Mouse (Mus musculus) embryonic facial prominence, embryonic 12.5 days (tissue): ENCODE data around the gene Slc4a11. TPM values are rescaled to one million over a fixed set of nuclear protein-coding genes. Genes with fewer than 3 reads are reported as not detected.

Experiments used
- ATAC-seq: fragments of 200-750 bp; cut with Nextera tagmentation; 2 replicates; pipeline ENCODE4 v1.8.0; 2017; ENCODE audit not compliant: insufficient number of reproducible peaks, insufficient read depth, low FRiP score, low TSS enrichment
- H3K27ac ChIP-seq: fragments of 300-500 bp; sonication (generic); 2 replicates; pipeline ENCODE4 v1.5.1; 2016; ENCODE audit warnings: mild to moderate bottlenecking
- H3K27me3 ChIP-seq: fragments of 300-500 bp; sonication (generic); 2 replicates; pipeline ENCODE4 v1.6.1; 2016; ENCODE audit warnings: mild to moderate bottlenecking, moderate library complexity
- H3K36me3 ChIP-seq: fragments of 300-500 bp; sonication (generic); 2 replicates; pipeline ENCODE4 v1.6.1; 2016; ENCODE audit warnings: mild to moderate bottlenecking
- H3K4me1 ChIP-seq: fragments of 300-500 bp; sonication (generic); 2 replicates; pipeline ENCODE4 v1.6.1; 2016
- H3K4me2 ChIP-seq: fragments of 300-500 bp; sonication (generic); replicated peaks from 2 replicates; pipeline ENCODE4 v1.6.1; 2016; ENCODE audit warnings: mild to moderate bottlenecking, moderate library complexity
- H3K4me3 ChIP-seq: fragments of 300-500 bp; sonication (generic); 2 replicates; pipeline ENCODE4 v1.5.1; 2016; ENCODE audit warnings: mild to moderate bottlenecking
- H3K9ac ChIP-seq: fragments of 300-500 bp; sonication (generic); 2 replicates; pipeline ENCODE4 v1.6.1; 2016; ENCODE audit warnings: mild to moderate bottlenecking, moderate library complexity
- H3K9me3 ChIP-seq: fragments of 300-500 bp; sonication (generic); 2 replicates; pipeline ENCODE4 v1.6.1; 2016; ENCODE audit warnings: mild to moderate bottlenecking, moderate library complexity
- WGBS: fragments of 180-500 bp; shearing (Covaris S2); methylation state at CpG from one replicate; pipeline ENCODE4 v1.1.7; 2016; 5-methylcytosine and 5-hydroxymethylcytosine counted together
- polyA plus RNA-seq: library from polyadenylated mRNA; unstranded; fragments of >200 nt; fragmentation: Nextera tagmentation; extraction: Ambion mirVana; gene quantifications from 2 replicates; pipeline ENCODE4 v1.2.1, GENCODE M21; 2016

Gene Slc4a11
- polyA plus RNA-seq, 1 experiment from 2014 or later: 2.0 TPM

DNA sequence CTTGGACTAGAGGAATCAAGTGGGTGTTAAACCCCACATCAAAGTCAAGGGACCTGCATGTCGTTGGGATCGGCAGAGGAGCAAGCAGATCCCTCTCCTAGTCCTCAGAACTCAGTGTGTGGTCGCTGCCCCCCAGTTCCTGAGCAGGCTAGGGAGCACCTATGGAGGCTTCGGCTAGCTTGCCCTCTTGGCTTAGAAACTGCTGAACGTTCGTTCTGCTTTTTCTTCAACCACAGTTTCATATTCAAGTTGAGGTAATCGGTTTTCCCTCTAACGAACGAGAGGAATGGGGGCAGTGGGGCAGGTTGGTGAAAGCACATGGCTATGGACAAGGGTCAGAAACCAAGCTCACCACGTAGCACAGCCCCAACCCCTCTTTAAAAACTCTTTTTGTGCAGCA is 9.7 kb upstream of the Slc4a11 start:
- H3K27me3 ChIP-seq: no peaks in the 10 kb centered on the region
- WGBS: 64% methylated on average over 10 of the region's 10 CpGs
- H3K4me3 ChIP-seq: no peak overlapping the region
- peaks cover 6% of the 10 kb centered on the region; the same call in 1 of the 2 replicates for H3K4me1 ChIP-seq
- no peak overlapping the region for H3K27ac ChIP-seq
- H3K9ac ChIP-seq: no peak overlapping the region
- no peak for ATAC-seq
- H3K4me2 ChIP-seq: no peak overlapping the region
- H3K36me3 ChIP-seq: peaks cover 34% of the 10 kb centered on the region
- H3K9me3 ChIP-seq: no peaks in the 10 kb centered on the region

DNA sequence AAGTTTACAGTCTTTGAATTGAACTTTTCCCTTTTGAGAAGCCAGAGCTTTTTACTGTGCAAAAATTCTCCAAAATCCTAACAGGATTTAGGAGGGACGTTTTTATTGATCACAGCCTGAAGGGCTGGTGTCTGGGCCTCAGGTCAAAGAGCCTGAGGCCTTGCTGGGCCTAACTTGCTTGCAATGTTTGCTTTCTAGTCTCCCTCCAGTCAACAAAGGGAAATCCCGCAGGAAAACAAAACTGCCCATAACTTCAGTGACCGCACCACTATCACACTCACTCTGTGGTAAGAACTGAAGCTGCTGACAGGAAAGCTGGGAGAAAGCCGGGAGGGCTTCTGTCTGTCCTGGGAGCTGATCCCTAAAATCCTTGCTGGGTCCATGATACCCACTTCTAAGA is 9.3 kb upstream of the Slc4a11 start:
- H3K27ac ChIP-seq: no peak overlapping the region
- 75% methylated on average over 4 of the region's 4 CpGs for WGBS
- peaks cover 6% of the 10 kb centered on the region; the same call in 1 of the 2 replicates for H3K4me1 ChIP-seq
- no peak overlapping the region for H3K9ac ChIP-seq
- H3K4me2 ChIP-seq: no peak overlapping the region
- no peak for ATAC-seq
- no peaks in the 10 kb centered on the region for H3K9me3 ChIP-seq
- H3K36me3 ChIP-seq: peaks cover 30% of the 10 kb centered on the region
- no peaks in the 10 kb centered on the region for H3K27me3 ChIP-seq
- H3K4me3 ChIP-seq: no peak overlapping the region

DNA sequence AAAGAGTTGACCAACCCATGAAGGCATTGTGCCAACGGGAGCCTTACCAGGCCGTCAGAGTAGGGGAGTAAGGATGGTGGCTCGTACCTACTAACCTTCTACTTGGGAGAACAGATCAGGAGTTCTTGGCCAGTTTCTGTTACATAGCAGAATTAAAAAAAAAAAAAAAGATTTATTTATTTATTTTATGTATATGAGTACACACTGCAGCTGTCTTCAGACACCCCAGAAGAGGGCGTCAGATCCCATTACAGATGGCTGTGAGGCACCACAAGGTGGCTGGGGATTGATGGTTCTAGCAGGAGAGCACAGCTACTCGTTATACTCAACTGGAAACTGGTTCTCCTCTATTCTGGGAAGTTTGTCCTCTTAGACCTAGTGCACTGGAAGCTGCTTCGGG is 7.9 kb upstream of the Slc4a11 start:
- Histone ChIP-seq H3K27ac (no peak overlapping the region), H3K4me2 (no peak overlapping the region), H3K9ac (no peak overlapping the region), H3K36me3 (peaks cover 17% of the 10 kb centered on the region), H3K27me3 (no peaks in the 10 kb centered on the region), H3K4me1 (peaks cover 6% of the 10 kb centered on the region; the same call in 1 of the 2 replicates), H3K4me3 (no peak overlapping the region), H3K9me3 (no peaks in the 10 kb centered on the region)
- no peak for ATAC-seq
- WGBS: 70% methylated on average over 6 of the region's 6 CpGs

DNA sequence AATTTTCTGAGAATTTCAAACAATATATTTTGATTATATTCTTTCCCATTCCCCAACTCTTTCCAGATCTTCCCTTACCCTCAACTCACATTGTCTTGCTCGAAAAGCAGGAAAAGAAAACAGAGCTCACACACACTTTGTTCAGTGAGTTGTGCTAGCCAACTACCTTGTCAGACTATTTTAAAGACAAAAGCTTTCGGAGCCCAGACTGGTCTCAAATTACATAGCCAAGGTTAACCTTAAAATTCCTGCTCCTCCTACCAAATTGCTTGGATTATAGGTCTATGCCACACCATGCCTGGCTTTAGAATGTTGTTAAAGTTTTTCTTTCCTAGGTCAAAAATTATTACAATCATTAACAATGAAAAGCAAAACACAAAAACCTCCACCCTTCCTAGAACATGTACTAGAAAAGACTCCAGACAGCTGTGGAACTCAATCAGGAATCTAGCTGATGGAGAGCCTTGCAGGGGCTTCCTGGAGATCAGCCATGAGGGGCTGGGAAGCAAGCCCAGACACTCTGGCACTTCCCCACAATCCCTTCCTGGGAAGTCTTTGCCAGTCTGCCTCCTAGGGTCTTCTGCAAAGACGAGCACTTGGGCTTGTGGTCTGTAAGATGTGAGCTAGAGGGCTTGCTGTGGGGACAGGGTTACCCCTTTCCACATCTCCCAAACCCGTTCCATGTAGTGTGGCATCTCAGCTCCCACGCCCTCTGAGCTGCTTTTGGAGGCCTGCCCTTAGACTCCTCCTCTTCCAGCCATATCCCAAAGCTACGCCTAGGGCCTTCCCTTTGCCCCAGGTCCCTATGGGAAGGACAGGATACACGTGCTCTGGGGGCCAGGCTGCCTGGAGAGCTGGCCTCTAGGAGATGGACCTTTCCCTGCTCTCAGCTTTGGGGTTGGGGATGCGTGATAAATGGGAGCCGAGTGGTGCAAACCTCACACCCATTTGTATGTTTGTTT is 7.0 kb upstream of the Slc4a11 start:
- no peaks in the 10 kb centered on the region for H3K9me3 ChIP-seq
- peaks cover 6% of the 10 kb centered on the region; the same call in 1 of the 2 replicates for H3K4me1 ChIP-seq
- no peak overlapping the region for H3K9ac ChIP-seq
- 0 out of 2 replicates have a peak overlapping the region, but pooled peaks have one; percentile 46 for H3K27ac ChIP-seq
- no peak overlapping the region for H3K4me3 ChIP-seq
- ATAC-seq: no peak
- no peaks in the 10 kb centered on the region for H3K27me3 ChIP-seq
- no peak overlapping the region for H3K4me2 ChIP-seq
- peaks cover 9% of the 10 kb centered on the region; the same call in 1 of the 2 replicates for H3K36me3 ChIP-seq
- 53% methylated on average over 9 of the region's 9 CpGs for WGBS

DNA sequence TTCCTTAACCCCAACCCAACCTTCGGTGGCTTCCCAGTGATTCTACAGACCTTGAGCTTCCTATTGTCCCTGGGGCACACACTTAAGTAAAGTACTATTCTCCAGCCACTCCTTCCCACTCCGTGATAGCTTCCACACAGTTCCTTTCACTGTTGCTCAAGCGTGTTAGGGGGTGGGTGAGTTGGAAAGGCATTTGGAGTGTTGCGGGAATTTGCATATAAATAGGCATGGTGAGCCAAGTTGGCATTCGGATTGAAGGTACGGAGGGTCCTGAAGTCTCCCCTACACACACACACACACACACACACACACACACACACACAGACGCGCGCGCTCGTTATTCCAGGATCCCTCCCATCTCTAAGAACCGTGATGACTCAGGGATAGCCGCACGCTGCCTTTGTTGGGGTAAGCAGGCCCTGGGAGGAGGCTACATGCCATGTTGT is 525 bp upstream of the Slc4a11 start:
- peaks cover 42% of the 10 kb centered on the region for H3K27me3 ChIP-seq
- WGBS: 4% methylated on average over 14 of the region's 14 CpGs
- ATAC-seq: no peak

DNA sequence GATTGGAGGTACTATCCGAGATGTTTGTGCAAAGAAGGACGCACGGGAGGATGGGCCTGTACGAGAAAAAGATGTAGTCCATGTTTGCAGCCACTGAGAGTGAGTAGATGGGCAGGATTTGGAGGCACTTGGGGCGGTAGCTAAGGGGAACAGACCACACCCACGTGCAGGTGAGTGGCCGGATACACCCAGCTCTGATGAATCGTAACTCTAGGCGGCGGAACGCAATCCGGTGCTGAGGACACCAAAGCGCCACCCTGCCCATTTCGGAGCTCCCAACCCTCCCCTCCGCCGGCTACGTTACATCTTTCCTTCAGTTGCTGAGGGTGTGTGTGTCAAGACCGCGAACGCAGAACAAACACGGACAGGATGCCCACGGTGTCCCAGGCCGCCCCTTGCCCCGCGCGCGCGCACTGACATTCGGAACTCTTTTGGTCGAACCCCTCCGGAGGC is 593 bp downstream of the Slc4a11 start:
- H3K4me2 ChIP-seq: peak overlapping the region; percentile 91
- peaks cover 45% of the 10 kb centered on the region for H3K27me3 ChIP-seq
- peak overlapping the region; percentile 51 for H3K4me3 ChIP-seq
- no peaks in the 10 kb centered on the region for H3K9me3 ChIP-seq
- peak overlapping the region; percentile 61 for H3K9ac ChIP-seq
- H3K4me1 ChIP-seq: peaks cover 13% of the 10 kb centered on the region
- under 1% methylated on average over 31 of the region's 31 CpGs for WGBS
- 0 out of 2 replicates have a peak, but pooled peaks have one; percentile 13 for ATAC-seq
- H3K36me3 ChIP-seq: no peaks in the 10 kb centered on the region
- H3K27ac ChIP-seq: no peak overlapping the region

More for the DNA sequence above, 525 bp upstream of the Slc4a11 start:
- no peaks in the 10 kb centered on the region for H3K36me3 ChIP-seq
- peaks cover 13% of the 10 kb centered on the region for H3K4me1 ChIP-seq
- peak overlapping the region; percentile 61; the same call in 1 of the 2 replicates for H3K9ac ChIP-seq
- peak overlapping the region; percentile 91 for H3K4me2 ChIP-seq
- no peaks in the 10 kb centered on the region for H3K9me3 ChIP-seq
- H3K27ac ChIP-seq: no peak overlapping the region
- peak overlapping the region; percentile 51 for H3K4me3 ChIP-seq

DNA sequence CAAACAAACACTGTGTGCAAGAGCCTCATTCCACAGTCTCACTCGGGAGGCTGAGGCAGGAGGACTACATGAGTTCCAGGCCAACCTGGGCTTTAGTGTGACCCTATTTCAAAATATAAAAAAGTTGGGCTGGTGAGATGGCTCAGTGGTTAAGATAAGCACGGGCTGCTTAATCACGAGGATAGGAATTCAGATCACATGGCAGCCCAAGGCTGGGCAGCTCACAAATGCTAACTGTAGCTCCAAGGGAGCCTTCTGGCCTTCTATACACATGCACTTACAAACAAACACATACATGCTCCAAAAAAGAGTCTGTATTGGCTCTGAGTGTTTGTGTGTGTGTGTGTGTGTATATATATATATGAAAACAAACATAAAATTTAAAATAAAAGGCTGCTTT is 3.8 kb downstream of the Slc4a11 start:
- no peak for ATAC-seq
- Histone ChIP-seq H3K4me2 (no peak overlapping the region), H3K4me3 (no peak overlapping the region), H3K9ac (no peak overlapping the region; the same call in 1 of the 2 replicates), H3K27me3 (peaks cover 39% of the 10 kb centered on the region), H3K36me3 (no peaks in the 10 kb centered on the region), H3K9me3 (no peaks in the 10 kb centered on the region), H3K4me1 (peaks cover 13% of the 10 kb centered on the region), H3K27ac (no peak overlapping the region)
- 39% methylated on average over 3 of the region's 3 CpGs for WGBS

DNA sequence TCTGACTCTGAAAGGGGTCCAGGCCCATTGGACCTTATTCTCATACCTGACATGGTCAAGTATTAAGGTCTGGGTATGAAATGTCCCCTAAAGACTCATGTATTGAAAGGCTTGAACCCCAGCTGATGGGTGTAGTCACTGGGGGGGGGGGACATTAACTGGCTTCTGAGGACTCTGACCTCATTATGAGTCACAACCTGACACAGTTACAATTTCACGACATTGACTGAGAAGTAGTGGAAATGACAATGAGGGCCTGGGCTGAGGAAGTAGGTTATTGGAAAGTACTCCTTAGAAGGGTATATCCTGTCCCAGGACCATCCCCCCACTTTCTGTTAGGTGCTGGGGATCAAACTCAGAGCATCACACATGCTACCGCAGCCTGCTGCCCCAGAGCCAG is 8.3 kb downstream of the Slc4a11 start:
- WGBS: 87% methylated on average over 2 of the region's 2 CpGs
- Histone ChIP-seq H3K9ac (no peak overlapping the region), H3K4me2 (no peak overlapping the region), H3K27me3 (0 out of 2 replicates have a peak, but pooled peaks cover 3% of the 10 kb centered on the region), H3K4me1 (no peaks in the 10 kb centered on the region), H3K27ac (no peak overlapping the region), H3K4me3 (no peak overlapping the region), H3K36me3 (peaks cover 15% of the 10 kb centered on the region; the same call in 1 of the 2 replicates), H3K9me3 (no peaks in the 10 kb centered on the region)
- no peak for ATAC-seq

DNA sequence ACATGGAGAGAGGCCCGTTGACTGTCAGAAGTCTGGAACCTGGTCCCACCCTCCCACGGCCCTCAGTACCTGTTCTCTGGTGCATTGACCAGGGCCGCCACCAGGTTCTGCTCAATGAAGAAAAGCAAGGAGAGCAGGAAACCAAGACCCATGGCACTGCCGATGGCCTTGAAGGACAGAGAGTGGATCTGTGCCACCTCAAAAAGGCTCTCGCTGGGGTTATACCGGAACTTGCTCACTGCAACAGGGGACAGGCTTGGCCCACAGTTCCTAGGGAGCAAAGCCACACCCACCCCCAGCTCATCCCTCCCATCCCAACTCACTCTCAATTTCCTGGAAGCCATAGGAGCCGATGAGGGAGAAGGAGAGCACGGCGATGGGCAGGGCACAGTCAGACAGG is 11.9 kb downstream of the Slc4a11 start:
- Histone ChIP-seq H3K9ac (no peak overlapping the region), H3K4me2 (no peak overlapping the region), H3K9me3 (no peaks in the 10 kb centered on the region), H3K27ac (no peak overlapping the region), H3K27me3 (no peaks in the 10 kb centered on the region), H3K4me3 (no peak overlapping the region), H3K4me1 (no peaks in the 10 kb centered on the region), H3K36me3 (peaks cover 49% of the 10 kb centered on the region)
- WGBS: 83% methylated on average over 9 of the region's 9 CpGs
- no peak for ATAC-seq

DNA sequence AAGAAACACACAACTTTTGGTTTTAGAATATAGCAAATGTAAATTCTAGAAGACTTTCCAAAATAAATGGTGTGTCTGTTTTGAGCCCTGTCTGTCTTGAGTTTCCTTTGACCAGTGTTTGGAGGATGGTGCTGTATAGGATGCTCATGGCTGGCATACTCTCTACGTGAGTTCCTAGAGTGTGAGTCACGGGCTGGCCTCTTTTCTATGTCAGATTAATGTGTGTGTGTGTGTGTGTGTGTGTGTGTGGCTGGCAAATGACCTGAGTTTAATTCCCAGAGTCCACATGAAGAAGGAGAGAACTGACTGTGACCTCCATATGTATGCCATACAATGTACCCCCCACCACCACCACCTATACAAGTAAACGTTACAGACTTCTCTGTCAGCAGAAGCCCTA is 15.8 kb downstream of the Slc4a11 start:
- Histone ChIP-seq H3K9ac (no peak overlapping the region), H3K9me3 (no peaks in the 10 kb centered on the region), H3K36me3 (peaks cover 87% of the 10 kb centered on the region), H3K4me1 (no peaks in the 10 kb centered on the region), H3K4me3 (no peak overlapping the region), H3K27me3 (no peaks in the 10 kb centered on the region), H3K27ac (no peak overlapping the region), H3K4me2 (no peak overlapping the region)
- 85% methylated on average over 3 of the region's 3 CpGs for WGBS
- no peak for ATAC-seq

DNA sequence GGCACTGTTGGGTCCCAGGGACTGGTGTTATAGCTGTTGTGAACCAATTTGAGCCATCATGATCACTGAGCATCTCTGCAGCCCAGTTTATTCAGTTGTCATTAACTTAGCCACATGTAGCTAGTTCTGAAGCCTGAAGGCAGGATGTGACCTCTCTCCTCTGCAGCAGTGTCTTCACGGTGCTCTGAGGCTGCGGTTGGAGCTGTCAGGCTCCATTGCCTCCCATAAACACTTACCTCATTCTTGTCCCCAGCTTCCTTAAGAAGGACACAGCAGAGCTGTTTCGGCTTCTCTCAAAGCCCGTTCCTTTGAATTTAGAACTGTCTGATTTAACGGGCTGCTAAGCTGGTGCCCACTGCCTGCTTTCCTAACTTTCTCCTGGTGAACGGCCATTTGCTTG is 17.4 kb downstream of the Slc4a11 start:
- 86% methylated on average over 6 of the region's 6 CpGs for WGBS
- no peak for ATAC-seq
- H3K9ac ChIP-seq: no peak overlapping the region

DNA sequence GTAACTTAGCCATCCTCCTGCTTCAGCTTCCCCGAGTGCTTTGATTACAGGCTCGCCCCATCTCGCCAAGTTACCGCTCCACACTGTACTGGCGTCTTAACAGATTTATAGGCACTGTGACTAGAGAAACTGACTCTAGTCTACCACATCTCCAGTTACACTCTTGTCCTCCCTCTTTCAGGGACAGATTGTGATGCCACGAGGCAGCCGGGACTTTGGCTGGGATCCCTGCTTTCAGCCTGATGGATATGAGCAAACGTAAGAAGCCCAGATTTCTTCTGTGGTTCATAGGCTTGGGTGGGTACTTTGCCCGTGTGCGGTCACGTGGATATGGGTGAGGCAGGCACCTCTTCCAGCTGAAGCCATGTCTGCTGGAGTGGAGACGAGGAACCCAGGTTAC is 18.2 kb downstream of the Slc4a11 start:
- H3K36me3 ChIP-seq: peaks cover 96% of the 10 kb centered on the region
- H3K4me2 ChIP-seq: no peak overlapping the region
- WGBS: 94% methylated on average over 12 of the region's 12 CpGs
- H3K9ac ChIP-seq: no peak overlapping the region
- no peak overlapping the region for H3K4me3 ChIP-seq
- H3K27me3 ChIP-seq: no peaks in the 10 kb centered on the region
- no peaks in the 10 kb centered on the region for H3K4me1 ChIP-seq
- ATAC-seq: no peak
- no peaks in the 10 kb centered on the region for H3K9me3 ChIP-seq
- H3K27ac ChIP-seq: no peak overlapping the region

More for the DNA sequence above, 17.4 kb downstream of the Slc4a11 start:
- no peak overlapping the region for H3K4me3 ChIP-seq
- peaks cover 97% of the 10 kb centered on the region for H3K36me3 ChIP-seq
- H3K9me3 ChIP-seq: no peaks in the 10 kb centered on the region
- no peak overlapping the region for H3K4me2 ChIP-seq
- H3K4me1 ChIP-seq: no peaks in the 10 kb centered on the region
- no peak overlapping the region for H3K27ac ChIP-seq
- no peaks in the 10 kb centered on the region for H3K27me3 ChIP-seq
